Mouse (Mus musculus): ENCODE measurements at regions not wholly inside any gene's neighbourhood (a gene's known extent, or its start where the extent isn't known, plus 50 kb on each side); places are given as distances from the start of the nearest gene placed in this dataset.
"Not testable (repeated sequence)": the region's sequence is repeated elsewhere in the genome, so short reads cannot be mapped to it uniquely, and the experiment has no call there.

DNA sequence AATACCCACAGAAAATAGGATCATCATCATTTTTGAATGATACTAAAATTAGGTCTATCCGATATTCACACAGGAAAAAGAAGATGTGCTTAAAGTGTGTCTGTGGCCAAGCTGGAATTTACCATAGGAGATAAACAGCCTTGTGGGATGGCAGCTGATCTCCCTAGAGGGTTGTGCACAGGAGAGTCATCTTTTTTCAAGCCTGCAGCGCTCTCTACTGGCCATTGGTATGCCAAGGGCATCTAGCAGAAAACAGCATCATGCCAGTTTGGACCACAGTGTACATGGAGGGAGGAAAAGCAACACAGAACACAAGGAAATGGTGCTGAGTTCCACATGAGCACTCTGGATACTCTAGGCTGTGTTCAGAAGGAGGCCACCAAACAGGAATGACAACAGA is 74.1 kb upstream of the Diaph3 start:
- peak; percentile 87 for DNase-seq (ENCODE audit: low spot score)

DNA sequence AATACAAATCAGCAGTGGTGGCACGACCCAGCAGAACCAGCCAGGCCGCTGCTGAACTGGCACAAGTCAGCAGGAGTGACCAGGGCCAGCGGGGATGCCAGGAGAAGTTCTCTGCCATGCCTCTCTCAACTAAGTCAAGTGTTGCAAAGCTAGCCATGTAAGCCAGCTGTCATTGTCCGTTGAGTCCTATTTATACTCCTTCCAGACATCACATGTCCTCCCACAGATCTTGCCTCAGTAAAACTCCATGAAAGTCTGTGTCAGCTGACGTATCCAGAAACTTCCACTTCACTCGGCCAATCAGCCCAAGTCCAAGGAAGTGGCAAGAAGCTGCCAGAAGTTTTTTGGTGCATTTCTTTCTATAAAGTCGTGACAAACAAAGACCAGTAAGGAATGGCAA is 76.0 kb upstream of the Diaph3 start:
- no peak for DNase-seq (ENCODE audit: low spot score)

DNA sequence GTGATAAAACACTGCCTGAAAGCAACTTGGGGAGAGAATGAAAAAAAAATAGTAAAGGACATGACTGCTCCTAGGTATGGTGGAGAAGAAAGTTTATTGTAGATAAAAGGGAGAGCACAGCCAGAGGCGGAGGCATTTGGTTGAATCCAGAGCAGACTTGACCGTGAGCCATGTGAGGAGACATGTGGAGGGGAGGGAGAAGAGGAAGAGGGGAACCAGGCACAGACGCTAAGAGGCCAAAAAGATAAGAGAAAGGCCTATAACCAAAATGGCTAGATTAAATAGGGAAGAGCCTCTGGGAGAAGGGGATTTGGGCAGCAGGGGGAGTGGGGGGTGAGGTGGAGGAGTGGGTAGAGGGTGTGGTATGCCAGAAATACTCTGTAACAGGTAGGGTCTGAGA is 78.9 kb upstream of the Diaph3 start:
- DNase-seq (ENCODE audit: low spot score), result no peak

DNA sequence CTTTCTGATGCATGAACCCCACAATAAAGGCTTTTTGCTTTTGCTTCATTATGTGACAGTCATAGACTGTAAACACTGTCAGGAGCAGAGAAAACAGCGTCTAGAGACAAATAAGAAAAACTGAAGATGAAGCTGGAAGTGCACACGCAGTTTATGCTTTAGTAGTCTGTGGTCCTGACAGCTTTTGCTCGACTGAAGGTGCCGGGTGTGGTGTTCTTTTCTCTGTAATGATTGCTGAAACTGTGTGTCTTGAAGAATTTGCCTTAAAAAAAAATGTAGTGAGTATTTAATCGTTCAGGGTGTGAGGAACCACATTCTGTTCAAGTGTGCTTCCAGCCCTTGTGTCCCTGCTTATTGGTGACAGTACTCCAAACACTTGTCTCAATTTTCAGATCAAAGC is 83.8 kb upstream of the Diaph3 start:
- DNase-seq (ENCODE audit: low spot score), result no peak

DNA sequence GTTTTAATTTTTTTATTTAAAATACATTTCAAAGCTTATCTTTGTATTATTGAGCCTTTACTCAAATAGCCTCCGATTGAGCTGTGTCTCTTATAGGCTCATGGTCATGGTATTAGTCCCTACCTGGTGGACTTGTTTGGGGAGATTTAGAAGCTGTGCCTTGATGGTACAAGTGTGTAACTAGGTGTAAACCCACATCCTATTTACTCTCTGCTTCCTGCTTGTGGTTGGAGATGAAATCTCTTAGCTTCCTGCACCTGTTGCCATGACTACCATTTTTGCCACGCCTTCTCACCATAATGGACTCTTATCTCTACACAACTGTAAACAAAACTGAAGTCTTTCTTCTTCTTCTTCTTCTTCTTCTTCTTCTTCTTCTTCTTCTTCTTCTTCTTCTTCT is 108.2 kb upstream of the Diaph3 start:
- no peak for DNase-seq (ENCODE audit: low spot score)

DNA sequence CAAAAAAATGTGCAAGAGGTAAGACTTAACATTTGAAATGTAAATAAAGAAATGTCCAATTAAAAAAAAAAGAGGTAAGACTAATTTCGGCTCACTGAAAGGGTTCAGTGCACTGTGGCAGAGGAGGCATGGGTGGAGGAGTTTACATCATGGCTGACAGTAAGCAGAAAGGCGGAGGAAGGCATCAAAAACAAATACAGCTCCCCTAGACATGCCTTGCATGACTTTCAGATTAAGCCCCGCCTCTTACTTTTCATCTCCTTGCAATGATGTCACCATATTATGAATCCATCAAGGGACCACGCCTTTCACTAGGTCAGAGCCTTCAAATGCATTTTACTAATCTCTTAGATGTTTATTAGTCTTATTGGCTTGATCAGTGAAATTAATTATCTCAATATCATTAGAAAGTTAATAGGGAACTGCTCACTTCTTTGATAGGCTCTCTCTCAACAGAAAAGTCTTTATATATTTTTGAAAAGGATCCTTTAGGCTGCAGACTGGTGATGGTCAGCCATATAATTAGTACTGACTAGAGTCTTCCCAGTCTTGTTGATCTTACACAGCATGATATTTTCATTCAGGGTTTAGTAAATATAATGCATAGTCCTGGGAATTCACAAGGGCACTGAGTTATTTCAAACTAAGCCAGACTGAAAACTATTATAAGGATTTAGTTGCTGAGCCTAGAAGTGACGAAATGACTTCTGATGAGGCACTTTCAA is 114.6 kb upstream of the Diaph3 start:
- DNase-seq (ENCODE audit: low spot score), result no peak

DNA sequence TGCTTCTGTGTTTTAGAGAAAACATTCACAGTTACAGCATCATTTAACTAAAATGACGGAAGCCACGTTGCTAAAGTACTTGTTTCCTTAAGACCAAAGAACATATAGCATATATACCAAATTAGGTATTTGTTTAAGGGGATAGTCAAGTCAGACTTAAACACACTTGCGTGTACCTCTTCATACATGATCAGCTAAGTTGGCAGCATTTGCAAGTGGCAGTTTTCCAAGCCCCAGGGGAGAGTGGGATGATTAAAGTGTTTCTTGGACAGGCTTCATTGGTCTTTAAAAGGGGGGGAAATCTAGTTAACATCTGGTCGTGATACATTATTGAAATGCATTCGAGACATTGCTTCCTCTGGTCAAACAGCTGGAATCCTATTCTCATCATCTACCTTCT is 120.7 kb upstream of the Diaph3 start:
- no peak for DNase-seq (ENCODE audit: low spot score)

DNA sequence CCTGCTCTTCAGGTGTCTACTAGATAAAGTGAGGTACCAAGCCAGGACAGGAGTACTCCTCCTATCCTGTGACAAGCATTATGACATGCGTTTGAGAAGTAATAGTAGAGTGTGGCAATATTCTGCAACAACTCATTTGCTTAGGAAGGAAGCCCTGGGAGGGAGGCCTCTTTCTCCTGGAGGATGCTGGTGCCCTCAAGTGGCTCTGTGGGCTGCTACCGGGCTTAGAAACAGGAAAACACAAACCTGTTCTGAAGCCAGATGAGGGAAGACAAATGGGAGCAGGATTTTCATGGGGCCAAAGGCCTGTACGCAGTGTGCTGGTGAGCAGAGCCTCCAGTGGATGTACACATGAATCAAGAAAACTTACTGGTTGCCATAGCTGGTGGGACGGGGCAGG is 123.8 kb upstream of the Diaph3 start:
- no peak for DNase-seq (ENCODE audit: low spot score)

DNA sequence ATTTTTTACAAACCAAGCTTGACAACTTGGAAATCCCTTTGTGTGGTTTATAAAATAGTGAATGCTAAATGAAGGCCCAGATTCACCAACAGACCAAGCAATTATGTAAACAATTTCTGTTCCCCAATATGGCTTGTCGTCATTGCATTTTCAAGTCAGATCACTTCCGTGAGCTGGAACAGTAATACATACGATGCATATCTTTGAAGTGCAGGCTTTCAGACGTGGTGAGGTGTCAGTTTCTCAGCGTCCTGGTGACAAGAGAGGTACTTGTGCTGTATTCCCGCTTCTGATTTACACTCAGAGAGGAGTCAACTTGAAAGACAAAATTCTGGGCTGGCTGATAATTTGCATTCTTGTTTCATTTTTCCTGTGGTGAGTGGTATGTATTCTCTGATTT is 125.3 kb upstream of the Diaph3 start:
- DNase-seq (ENCODE audit: low spot score), result no peak

DNA sequence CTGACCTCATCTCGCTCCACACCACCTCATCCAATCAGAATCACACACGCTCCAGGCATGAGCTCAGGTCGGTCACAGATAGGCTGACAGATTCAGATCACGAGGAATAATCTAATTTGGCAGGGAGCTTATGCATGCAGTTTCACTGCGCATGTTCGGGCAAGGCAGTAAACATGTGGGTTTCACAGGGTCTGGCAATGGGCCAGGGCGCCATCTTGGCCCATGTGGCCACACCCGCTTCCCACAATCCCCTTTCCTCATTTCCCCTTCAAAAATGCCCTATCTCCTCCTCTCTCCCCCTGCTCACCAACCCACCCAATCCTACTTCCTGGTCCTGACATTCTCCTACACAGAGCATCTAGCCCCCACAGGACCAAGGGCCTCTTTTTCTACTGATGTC is 127.2 kb upstream of the Tdrd3 start:
- DNase-seq (ENCODE audit: low spot score), result not testable (repeated sequence)

DNA sequence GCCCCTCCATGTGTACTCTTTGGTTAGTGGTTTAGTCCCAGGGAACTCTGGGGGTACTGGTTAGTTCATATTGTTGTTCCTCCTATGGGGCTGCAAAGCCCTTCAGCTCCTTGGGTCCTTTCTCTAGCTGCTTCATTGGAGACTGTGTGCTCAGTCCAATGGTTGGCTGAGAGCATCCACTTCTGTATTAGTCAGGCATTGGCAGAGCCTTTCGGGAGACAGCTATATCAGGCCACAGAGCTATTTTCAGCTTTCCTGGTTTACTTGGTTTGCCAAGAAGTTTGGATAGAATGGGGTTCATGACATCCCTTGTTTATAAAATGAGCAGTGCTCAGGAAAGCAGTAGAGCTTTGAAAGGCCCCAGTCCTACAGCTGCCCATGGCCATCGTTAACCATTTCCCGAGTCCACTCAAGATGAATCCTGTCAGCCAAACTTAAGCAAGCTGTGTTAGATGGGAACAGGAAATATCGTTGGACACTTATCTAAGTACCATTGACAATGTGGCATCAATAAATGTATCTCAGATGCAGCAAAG is 126.7 kb upstream of the Tdrd3 start:
- DNase-seq (ENCODE audit: low spot score), result no peak

DNA sequence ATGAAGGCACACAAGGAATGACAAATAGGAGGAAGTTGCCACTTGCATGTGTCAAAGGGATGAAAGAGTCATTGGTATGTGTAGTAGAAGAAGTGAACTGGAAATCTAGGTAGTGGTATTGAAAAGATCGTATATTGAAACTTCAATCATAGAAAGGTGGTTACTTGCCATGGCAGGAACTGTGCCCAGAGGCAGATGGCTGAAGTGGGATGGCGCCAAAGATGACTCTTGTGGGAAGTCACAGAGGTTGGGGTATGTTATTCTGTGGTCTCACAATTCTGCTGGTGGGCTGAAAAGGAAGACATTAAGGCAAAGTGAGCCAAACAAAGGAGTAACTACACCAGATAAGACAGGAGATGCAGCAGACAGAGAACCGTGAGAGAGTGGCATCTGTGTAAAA is 121.2 kb upstream of the Tdrd3 start:
- DNase-seq (ENCODE audit: low spot score), result no peak

DNA sequence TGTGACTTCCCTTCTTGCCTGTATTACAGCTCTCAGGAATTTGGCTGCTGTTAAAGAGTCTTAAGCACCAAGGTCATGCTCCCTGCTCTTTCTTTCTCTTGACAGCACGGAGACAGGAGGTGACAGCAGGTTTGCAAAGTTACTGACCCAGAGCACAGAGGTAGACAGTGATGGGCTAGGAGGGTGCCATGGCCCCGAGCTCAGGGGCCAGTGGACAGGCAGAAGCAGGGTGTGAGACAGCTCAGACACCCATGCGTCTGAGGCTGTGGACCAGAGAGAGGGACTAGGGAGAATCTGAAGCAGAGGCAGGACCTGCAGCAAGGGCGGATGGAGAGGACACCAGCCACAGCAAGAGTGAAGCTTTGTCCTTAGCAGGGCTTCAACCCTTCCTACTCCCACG is 119.3 kb upstream of the Tdrd3 start:
- DNase-seq (ENCODE audit: low spot score), result no peak

DNA sequence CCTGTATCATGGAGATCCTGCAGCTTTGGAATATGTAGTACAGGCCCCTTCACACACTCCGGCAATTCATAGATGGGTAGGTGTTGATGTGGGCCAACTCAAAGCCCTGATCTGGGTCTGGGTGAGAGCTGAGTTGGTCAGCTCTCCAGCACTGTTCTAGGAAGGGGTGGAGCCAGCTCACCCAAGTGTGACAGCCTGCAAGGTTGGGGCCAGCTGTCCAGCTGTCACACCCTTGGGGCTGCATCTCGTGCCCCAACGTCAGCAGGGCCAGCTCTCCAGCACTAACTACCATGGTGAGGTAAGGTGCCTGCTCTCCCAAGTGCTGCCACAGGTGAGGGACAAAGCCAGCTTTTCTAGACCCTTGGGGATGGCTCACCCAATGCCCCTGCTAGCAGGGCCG is 115.6 kb upstream of the Tdrd3 start:
- no peak for DNase-seq (ENCODE audit: low spot score)

DNA sequence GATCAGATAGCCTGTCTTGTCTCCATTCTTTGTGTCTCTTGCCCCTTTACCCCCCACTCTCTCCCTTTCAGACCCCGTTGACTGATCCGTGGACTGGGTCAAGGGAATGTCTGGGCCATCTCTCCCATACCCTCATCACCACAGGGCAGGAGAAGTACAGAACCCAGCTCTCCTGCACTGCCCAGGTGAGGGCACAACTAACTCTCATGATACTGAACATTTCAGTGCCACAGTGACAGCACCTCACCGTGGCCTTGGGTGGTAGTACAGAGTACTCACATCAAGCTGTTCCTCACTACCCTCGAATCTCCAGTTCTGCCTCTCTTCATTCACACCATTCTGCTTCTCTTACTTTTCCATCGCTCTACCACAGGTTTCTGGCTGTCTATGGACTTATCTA is 114.9 kb upstream of the Tdrd3 start:
- DNase-seq (ENCODE audit: low spot score), result no peak

DNA sequence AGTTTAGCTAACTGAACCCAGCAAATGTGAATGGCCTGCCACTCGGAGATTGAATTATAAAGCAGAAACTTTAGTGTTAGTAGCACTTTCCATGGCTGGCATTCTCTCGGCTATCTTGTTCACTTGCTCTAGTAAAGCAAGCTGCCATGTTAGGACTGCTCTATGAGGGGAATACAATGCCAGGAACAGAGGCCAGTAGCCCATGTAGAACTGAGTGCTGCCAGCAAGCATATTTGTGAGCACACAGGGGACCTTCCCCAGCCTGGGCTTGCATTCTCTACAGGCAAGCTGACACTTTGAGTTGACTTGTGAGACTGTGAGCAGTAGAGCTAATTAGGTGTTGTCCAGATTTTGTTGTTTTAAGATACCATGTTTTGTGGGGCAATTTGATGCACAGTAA is 111.0 kb upstream of the Tdrd3 start:
- DNase-seq (ENCODE audit: low spot score), result no peak

DNA sequence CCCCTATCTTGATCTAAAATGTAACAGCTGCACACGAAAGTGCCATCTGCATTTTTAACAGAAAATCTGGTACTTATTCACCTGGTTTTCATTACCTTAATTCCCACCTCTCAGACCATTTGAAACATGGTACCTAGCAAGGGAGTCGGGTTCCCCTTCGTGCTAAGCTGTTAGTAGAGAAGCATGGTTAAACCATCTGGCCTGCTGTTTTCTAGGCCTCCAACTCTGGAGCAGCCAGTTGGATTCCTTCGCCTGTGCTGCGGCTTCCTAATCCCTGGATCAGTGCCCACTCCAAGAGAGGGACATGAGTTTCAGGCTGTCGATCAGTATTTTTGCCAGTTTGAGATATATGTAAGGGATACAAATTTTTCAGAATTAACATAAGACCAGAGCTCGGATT is 110.4 kb upstream of the Tdrd3 start:
- no peak for DNase-seq (ENCODE audit: low spot score)

DNA sequence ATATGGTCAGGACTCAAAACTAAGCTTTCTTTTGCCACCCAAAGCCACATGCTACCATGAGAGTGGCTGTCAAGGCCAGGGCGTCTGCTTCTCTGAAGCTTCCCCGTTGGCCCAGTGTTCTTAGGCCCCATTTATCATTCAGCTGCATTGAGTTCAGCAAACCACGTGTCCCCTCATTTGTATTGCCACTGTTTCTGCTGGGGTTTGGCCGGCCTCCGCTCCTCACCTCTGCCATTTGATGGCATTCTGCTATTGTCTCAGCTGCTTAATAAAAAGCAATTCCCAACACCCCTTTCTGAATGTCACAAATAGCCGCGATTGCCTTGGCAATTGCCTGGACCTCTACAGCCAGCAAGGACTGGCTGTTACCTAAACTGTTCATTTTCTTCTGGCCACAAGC is 108.4 kb upstream of the Tdrd3 start:
- no peak for DNase-seq (ENCODE audit: low spot score)

DNA sequence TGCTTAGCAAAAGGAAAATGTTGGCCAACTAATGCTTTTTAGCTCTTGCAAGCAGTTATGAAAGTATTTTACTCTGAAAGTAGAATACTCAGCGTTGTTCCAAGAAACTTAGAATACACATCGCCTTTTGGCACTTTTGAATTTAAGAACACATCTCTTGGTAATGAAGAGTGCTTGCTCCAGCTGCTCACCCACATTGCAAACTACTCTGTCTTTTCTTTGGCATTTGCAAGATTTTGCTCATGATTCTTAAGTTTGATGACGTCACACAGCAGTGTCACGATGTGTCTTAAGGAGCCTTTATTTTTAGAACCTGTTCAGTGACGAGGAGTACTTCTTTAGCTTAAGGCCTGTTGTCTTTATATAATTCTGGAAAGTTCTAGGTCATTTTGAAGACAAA is 104.1 kb upstream of the Tdrd3 start:
- no peak for DNase-seq (ENCODE audit: low spot score)

DNA sequence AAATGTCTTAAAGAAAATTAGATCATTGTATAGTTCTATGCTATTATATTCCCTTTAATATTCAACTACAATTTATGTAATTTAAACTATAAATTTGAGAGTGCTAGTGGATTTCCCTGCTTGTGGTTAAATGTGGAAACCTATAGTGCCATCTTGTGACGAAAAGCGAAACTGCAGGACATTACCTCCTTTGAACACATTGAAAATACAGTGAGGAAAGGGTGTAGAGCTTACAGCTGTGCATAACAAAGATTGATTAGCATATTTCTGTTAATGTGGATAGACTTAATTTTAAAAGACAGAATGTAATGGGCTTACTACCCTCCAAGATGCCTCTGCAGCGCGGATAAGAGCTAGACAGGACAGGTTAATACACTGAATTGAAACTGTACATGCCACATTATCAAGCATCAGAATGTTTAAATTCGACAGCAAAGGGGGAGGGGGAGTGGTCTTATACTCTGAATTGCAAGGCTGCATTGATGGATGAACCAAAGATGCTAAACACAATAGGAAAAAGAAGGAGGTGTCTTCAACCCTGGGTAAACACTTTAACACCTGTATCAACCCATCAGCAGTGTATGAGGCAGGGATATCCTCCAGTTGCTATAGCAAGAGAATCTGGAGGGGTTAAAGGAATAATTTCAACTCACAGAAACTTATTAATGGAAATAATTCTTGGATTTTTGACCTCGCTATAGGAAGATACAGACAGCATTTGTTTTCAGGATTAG is 101.3 kb upstream of the Tdrd3 start:
- peak; percentile 84 for DNase-seq (ENCODE audit: low spot score)

DNA sequence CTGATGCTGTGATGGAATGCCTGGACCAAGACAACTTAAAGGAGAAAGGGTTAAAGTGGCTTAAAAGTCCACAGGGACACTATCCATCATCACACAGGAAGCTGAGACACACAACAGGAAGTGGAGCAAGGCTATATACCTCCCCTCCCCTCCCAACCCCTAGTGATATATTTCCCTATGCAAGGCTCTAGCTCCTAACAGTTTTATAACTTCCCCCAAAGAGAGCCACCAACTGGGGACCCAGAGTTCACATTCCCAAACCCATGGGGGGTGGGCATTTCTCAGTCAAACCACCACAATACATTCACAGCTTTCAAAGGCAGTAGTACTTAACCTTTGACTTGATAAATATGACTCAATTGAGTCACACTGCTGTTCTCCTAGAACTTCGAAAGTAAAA is 88.6 kb upstream of the Tdrd3 start:
- DNase-seq (ENCODE audit: low spot score), result no peak

DNA sequence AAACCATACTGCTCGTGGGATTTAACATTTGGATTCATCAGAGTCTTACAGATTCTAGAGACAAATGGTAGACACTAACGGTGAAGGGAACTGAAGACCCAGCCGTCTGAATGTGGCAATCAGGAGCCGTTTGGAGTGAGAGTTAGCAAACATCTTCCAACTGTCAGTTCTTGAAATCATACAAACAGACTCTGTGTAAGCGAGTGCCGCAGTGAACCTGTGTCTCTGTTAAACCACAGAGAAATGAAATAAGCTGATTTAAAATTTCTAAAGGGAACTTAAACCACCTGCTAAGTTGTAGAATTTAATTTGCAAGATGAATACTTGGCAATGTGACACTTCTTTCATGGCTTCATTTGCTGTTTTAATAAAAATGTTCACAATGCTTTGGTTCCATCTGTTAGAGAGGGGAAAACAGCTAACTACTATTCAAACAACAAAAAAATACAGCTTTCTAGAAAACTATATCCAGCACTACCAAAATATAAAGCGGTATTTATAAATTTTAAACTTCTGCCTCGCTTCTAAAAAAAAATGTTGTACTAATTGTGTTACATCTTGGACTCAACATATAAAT is 78.4 kb upstream of the Tdrd3 start:
- DNase-seq (ENCODE audit: low spot score), result no peak

DNA sequence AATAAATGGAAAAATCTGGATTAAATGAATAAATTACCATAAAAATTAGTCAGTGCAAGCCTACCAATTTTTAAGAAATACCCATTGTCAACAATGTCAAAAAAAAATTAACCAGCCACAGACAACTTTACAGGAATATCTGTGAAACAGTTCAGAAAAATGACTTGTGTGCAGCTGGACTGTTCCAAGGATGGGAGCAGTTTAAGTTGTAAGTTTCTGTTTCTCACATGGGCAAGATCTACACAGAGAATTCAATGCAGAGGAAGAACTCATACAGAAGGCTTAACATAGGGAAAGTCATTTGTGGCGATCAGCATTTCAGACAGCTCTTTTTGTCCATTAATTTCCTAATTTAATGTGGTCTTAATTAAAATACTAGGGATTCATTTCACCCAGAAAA is 71.9 kb upstream of the Tdrd3 start:
- no peak for DNase-seq (ENCODE audit: low spot score)

All from layer of hippocampus, adult 11-12 months (tissue).